Mouse (Mus musculus): Measurements from ENCODE around the gene Stx1a. TPM values are rescaled to one million over a fixed set of nuclear protein-coding genes. Genes with fewer than 3 reads are reported as not detected.
"Not testable (repeated sequence)": the region's sequence is repeated elsewhere in the genome, so short reads cannot be mapped to it uniquely, and the experiment has no call there.

The Stx1a gene
- polyA plus RNA-seq, 1 experiment, result not detected

GRCm38 (mm10) chr5:135048539-135048938 lies 25.3 kb downstream of the Stx1a start:
- Histone ChIP-seq H3K27ac (ENCODE audit: insufficient read depth, low read depth, low read length) (no peak overlapping the region), H3K4me1 (ENCODE audit: control insufficient read depth, insufficient read depth, low read length) (peaks cover 7% of the 10 kb centered on the region)
- WGBS, result 95% methylated on average over 5 of the region's 5 CpGs

GRCm38 (mm10) chr5:135049268-135049667 lies 26.0 kb downstream of the Stx1a start:
- H3K4me1 ChIP-seq (ENCODE audit: control insufficient read depth, insufficient read depth, low read length); H3K27ac ChIP-seq (ENCODE audit: insufficient read depth, low read depth, low read length); H3K4me3 ChIP-seq (ENCODE audit: insufficient read depth, low read depth, low read length): not testable (repeated sequence)
- WGBS, result 80% methylated on average over 6 of the region's 6 CpGs

More at GRCm38 (mm10) chr5:135048539-135048938, 25.3 kb downstream of the Stx1a start:
- TF ChIP-seq POLR2A (IDR thresholded peaks at IDR 0.05; ENCODE audit: insufficient read depth, low read depth, low read length) (no peak), CTCF (IDR thresholded peaks at IDR 0.05; ENCODE audit: insufficient read depth, low read depth, low read length) (no peak)
- no peak overlapping the region for H3K4me3 ChIP-seq (ENCODE audit: insufficient read depth, low read depth, low read length)

DNA sequence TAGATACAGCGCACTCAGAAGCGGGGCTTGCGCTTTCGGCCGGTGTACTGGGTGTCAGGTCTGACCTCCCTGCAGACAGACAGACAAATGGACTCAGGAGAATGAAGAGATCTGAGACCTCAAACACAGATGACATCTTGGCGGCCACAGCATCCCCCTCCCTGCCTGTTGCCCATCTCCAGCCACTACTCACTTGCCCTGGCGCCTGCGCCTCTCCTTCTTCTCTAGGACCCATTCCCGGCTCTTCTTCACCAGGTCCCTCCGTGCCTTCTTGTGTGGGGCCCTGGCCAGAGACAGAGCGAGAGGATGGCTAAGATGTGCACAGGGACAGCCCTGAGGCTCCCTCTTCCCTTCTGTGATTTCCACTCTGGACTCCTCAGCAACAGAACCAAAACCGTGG lies 30.1 kb downstream of the Stx1a start:
- no peak for TF ChIP-seq CTCF (IDR thresholded peaks at IDR 0.05; ENCODE audit: insufficient read depth, low read depth, low read length)
- no peak for TF ChIP-seq POLR2A (IDR thresholded peaks at IDR 0.05; ENCODE audit: insufficient read depth, low read depth, low read length)
- Histone ChIP-seq H3K4me3 (ENCODE audit: insufficient read depth, low read depth, low read length) (no peak overlapping the region), H3K4me1 (ENCODE audit: control insufficient read depth, insufficient read depth, low read length) (no peaks in the 10 kb centered on the region), H3K27ac (ENCODE audit: insufficient read depth, low read depth, low read length) (no peak overlapping the region)
- 91% methylated on average over 12 of the region's 12 CpGs for WGBS

GRCm38 (mm10) chr5:135063629-135064381 lies 40.5 kb downstream of the Stx1a start, which contains the start of gene Dnajc30:
Gene Dnajc30, plus strand, starts transcription at chr5:135064202.
- Histone ChIP-seq H3K4me1 (ENCODE audit: control insufficient read depth, insufficient read depth, low read length) (no peaks in the 10 kb centered on the region), H3K27ac (ENCODE audit: insufficient read depth, low read depth, low read length) (peak within 1 kb of the TSS; percentile 61), H3K4me3 (ENCODE audit: insufficient read depth, low read depth, low read length) (peak within 1 kb of the TSS; percentile 70)
- TF ChIP-seq POLR2A (IDR thresholded peaks at IDR 0.05; ENCODE audit: insufficient read depth, low read depth, low read length) (peak; percentile 78; the same call in 1 of the 2 replicates), CTCF (IDR thresholded peaks at IDR 0.05; ENCODE audit: insufficient read depth, low read depth, low read length) (no peak)
- WGBS, result under 1% methylated on average over 52 of the region's 52 CpGs

- WGBS, result under 1% methylated on average over 40 of the region's 40 CpGs
- TF ChIP-seq POLR2A (IDR thresholded peaks at IDR 0.05; ENCODE audit: insufficient read depth, low read depth, low read length) (no peak), CTCF (IDR thresholded peaks at IDR 0.05; ENCODE audit: insufficient read depth, low read depth, low read length) (no peak)
Observed at GRCm38 (mm10) chr5:135064382-135064766, 41.1 kb downstream of the Stx1a start.

DNA sequence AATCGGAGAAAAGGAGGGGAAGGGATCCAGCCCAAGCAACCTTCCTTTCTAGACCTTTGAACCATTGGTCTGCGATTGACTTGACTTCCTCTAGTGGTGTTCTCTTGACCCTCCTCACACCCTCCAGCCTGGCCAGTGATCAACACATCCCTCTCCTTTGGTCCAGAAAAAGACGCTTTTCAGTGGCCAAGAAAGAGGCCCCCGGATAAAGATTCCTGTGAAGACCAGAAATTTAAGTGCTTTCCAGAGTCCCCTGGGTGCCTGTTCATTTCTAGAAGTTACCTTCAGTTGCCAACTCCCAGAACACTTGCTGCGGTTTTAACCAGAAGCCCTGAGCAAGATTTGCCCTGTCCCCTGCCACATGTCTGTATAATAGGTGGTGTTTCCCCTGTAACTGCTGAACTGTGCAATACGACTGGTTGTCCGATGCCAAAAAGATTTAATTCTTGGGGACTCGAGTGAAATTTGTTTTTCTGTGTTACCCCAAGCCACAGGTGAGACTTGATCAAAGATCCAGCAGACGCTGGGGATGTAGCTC lies 41.7 kb downstream of the Stx1a start, which contains the start of gene Bud23:
Gene Bud23 (minus strand): TSS at position 51 of the 538 bp plus-strand sequence.
- WGBS, result 70% methylated on average over 9 of the region's 9 CpGs
- H3K4me3 ChIP-seq (ENCODE audit: insufficient read depth, low read depth, low read length), result peak within 1 kb of the TSS; percentile 70
- H3K4me1 ChIP-seq (ENCODE audit: control insufficient read depth, insufficient read depth, low read length), result not testable (repeated sequence)
- peak within 1 kb of the TSS; percentile 61 for H3K27ac ChIP-seq (ENCODE audit: insufficient read depth, low read depth, low read length)

More at GRCm38 (mm10) chr5:135064382-135064766, 41.1 kb downstream of the Stx1a start:
- H3K4me3 ChIP-seq (ENCODE audit: insufficient read depth, low read depth, low read length), result peak overlapping the region; percentile 70
- peak overlapping the region; percentile 61; the same call in 1 of the 2 replicates for H3K27ac ChIP-seq (ENCODE audit: insufficient read depth, low read depth, low read length)
- no peaks in the 10 kb centered on the region for H3K4me1 ChIP-seq (ENCODE audit: control insufficient read depth, insufficient read depth, low read length)

DNA sequence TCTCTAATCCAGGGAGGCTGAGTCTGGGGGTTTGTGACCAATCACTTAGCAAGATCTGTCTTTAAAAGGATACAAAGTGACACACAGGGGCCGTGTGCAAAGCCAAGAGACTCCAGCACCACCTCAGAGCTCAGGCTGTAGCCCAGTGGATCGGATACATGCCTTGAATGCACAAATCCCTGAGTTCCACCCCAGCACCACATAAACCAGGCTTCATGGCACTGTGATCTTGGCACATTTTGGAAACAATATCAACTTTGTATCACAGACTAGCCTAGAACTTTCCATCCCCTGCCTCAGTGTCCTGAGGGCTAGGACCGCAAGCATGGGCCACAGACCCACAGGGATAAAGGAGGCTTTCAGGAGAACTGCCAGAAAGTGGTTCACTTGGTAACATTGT lies 42.7 kb downstream of the Stx1a start:
- Histone ChIP-seq H3K4me3 (ENCODE audit: insufficient read depth, low read depth, low read length) (no peak overlapping the region), H3K27ac (ENCODE audit: insufficient read depth, low read depth, low read length) (no peak overlapping the region), H3K4me1 (ENCODE audit: control insufficient read depth, insufficient read depth, low read length) (no peaks in the 10 kb centered on the region)
- WGBS, result 95% methylated on average over 3 of the region's 3 CpGs
- TF ChIP-seq CTCF (IDR thresholded peaks at IDR 0.05; ENCODE audit: insufficient read depth, low read depth, low read length) (no peak), POLR2A (IDR thresholded peaks at IDR 0.05; ENCODE audit: insufficient read depth, low read depth, low read length) (no peak)

- H3K4me1 ChIP-seq (ENCODE audit: control insufficient read depth, insufficient read depth, low read length), result no peaks in the 10 kb centered on the region
- no peak overlapping the region for H3K4me3 ChIP-seq (ENCODE audit: insufficient read depth, low read depth, low read length)
- 94% methylated on average over 3 of the region's 3 CpGs for WGBS
- TF ChIP-seq POLR2A (IDR thresholded peaks at IDR 0.05; ENCODE audit: insufficient read depth, low read depth, low read length) (no peak), CTCF (IDR thresholded peaks at IDR 0.05; ENCODE audit: insufficient read depth, low read depth, low read length) (no peak)
- no peak overlapping the region for H3K27ac ChIP-seq (ENCODE audit: insufficient read depth, low read depth, low read length)
Observed at GRCm38 (mm10) chr5:135070448-135070847, 47.2 kb downstream of the Stx1a start.

- 94% methylated on average over 2 of the region's 2 CpGs for whole genome bisulfite sequencing
Observed at GRCm38 (mm10) chr5:135072061-135072460, 48.8 kb downstream of the Stx1a start.

More at GRCm38 (mm10) chr5:135072061-135072460, 48.8 kb downstream of the Stx1a start:
- Histone ChIP-seq H3K27ac (ENCODE audit: insufficient read depth, low read depth, low read length) (no peak overlapping the region), H3K4me1 (ENCODE audit: control insufficient read depth, insufficient read depth, low read length) (peaks cover 9% of the 10 kb centered on the region), H3K4me3 (ENCODE audit: insufficient read depth, low read depth, low read length) (no peak overlapping the region)
- TF ChIP-seq CTCF (IDR thresholded peaks at IDR 0.05; ENCODE audit: insufficient read depth, low read depth, low read length) (no peak), POLR2A (IDR thresholded peaks at IDR 0.05; ENCODE audit: insufficient read depth, low read depth, low read length) (no peak)

Measured in olfactory bulb, adult 2 months (tissue).